Mouse (Mus musculus): Measurements from ENCODE around the gene Abcb8.
A peak's percentile ranks its signal among the peaks of the same experiment; 100 is the strongest.

Gene Abcb8

GRCm38 (mm10) chr5:24393392-24393997 lies at the start of gene Abcb8:
Gene Abcb8, plus strand, starts transcription at chr5:24393663.
- peak; percentile 71 for DNase-seq (ENCODE audit: low read depth, low spot score)

- DNase-seq (ENCODE audit: low read depth, low spot score): no peak
Measured at GRCm38 (mm10) chr5:24343977-24344436, 49.5 kb upstream of the Abcb8 start.

- DNase-seq (ENCODE audit: low read depth, low spot score): no peak
Measured at GRCm38 (mm10) chr5:24344477-24345051, 48.9 kb upstream of the Abcb8 start.

- DNase-seq (ENCODE audit: low read depth, low spot score): no peak
Measured at GRCm38 (mm10) chr5:24346313-24346712, 47.1 kb upstream of the Abcb8 start.

- no peak for DNase-seq (ENCODE audit: low read depth, low spot score)
Measured at GRCm38 (mm10) chr5:24347186-24347875, 46.1 kb upstream of the Abcb8 start.

- no peak for DNase-seq (ENCODE audit: low read depth, low spot score)
Measured at GRCm38 (mm10) chr5:24348128-24348527, 45.3 kb upstream of the Abcb8 start.

- no peak for DNase-seq (ENCODE audit: low read depth, low spot score)
Measured at GRCm38 (mm10) chr5:24348546-24348945, 44.9 kb upstream of the Abcb8 start.

- no peak for DNase-seq (ENCODE audit: low read depth, low spot score)
Measured at GRCm38 (mm10) chr5:24350073-24350472, 43.4 kb upstream of the Abcb8 start.

- DNase-seq (ENCODE audit: low read depth, low spot score): no peak
Measured at GRCm38 (mm10) chr5:24350531-24351250, 42.8 kb upstream of the Abcb8 start.

- no peak for DNase-seq (ENCODE audit: low read depth, low spot score)
Measured at GRCm38 (mm10) chr5:24351278-24351677, 42.2 kb upstream of the Abcb8 start, which contains the start of gene Kcnh2. Gene Kcnh2, minus strand, starts transcription at chr5:24351604.

- peak; percentile 73 for DNase-seq (ENCODE audit: low read depth, low spot score)
Measured at GRCm38 (mm10) chr5:24351701-24352171, 41.7 kb upstream of the Abcb8 start.

GRCm38 (mm10) chr5:24352251-24352859 lies 41.1 kb upstream of the Abcb8 start:
- peak; percentile 61 for DNase-seq (ENCODE audit: low read depth, low spot score)

- no peak for DNase-seq (ENCODE audit: low read depth, low spot score)
Measured at GRCm38 (mm10) chr5:24353327-24353726, 40.1 kb upstream of the Abcb8 start.

- no peak for DNase-seq (ENCODE audit: low read depth, low spot score)
Measured at GRCm38 (mm10) chr5:24356764-24357163, 36.7 kb upstream of the Abcb8 start.

- peak; percentile 80 for DNase-seq (ENCODE audit: low read depth, low spot score)
Measured at GRCm38 (mm10) chr5:24357461-24357860, 36.0 kb upstream of the Abcb8 start.

- peak; percentile 70 for DNase-seq (ENCODE audit: low read depth, low spot score)
Measured at GRCm38 (mm10) chr5:24360792-24361454, 32.5 kb upstream of the Abcb8 start.

GRCm38 (mm10) chr5:24363467-24363866 lies 30.0 kb upstream of the Abcb8 start:
- no peak for DNase-seq (ENCODE audit: low read depth, low spot score)

- no peak for DNase-seq (ENCODE audit: low read depth, low spot score)
Measured at GRCm38 (mm10) chr5:24364061-24364460, 29.4 kb upstream of the Abcb8 start.

GRCm38 (mm10) chr5:24364508-24364907 lies 29.0 kb upstream of the Abcb8 start, which contains the start of gene Nos3:
Gene Nos3, plus strand, starts transcription at chr5:24364810.
- no peak for DNase-seq (ENCODE audit: low read depth, low spot score)

- no peak for DNase-seq (ENCODE audit: low read depth, low spot score)
Measured at GRCm38 (mm10) chr5:24364963-24365362, 28.5 kb upstream of the Abcb8 start.

- DNase-seq (ENCODE audit: low read depth, low spot score): no peak
Measured at GRCm38 (mm10) chr5:24365528-24365927, 27.9 kb upstream of the Abcb8 start.

All from embryo, embryonic 11.5 days (tissue).